Mouse (Mus musculus) cerebellum, postnatal 4 days (tissue): ENCODE measurements around the gene Mucl3.

Source experiments
- DNase-seq, 2 experiments: peaks; one replicate each; pipeline ENCODE4 v3.0.0; 2022; ENCODE audit warnings: low spot score in 2 of 2, mixed read lengths in 1 of 2

Mucl3 gene

GRCm38 (mm10) chr17:35635699-35636111, 7.8 kb downstream of the Mucl3 start:
- peak; percentile 52 to 77 for DNase-seq

GRCm38 (mm10) chr17:35635202-35635601, 8.3 kb downstream of the Mucl3 start:
- DNase-seq, result no peak

GRCm38 (mm10) chr17:35633992-35634391, 9.5 kb downstream of the Mucl3 start:
- peak in 1 of 2 experiments; percentile 24 for DNase-seq

GRCm38 (mm10) chr17:35626537-35626936, 17.0 kb downstream of the Mucl3 start, which contains the start of gene Gm9573:
Gene Gm9573, minus strand, starts transcription at chr17:35626637.
- no peak for DNase-seq

- DNase-seq, result no peak
Measured at GRCm38 (mm10) chr17:35617127-35617526, 26.4 kb downstream of the Mucl3 start.

GRCm38 (mm10) chr17:35601736-35602354, 41.6 kb downstream of the Mucl3 start:
- DNase-seq, result no peak

- DNase-seq, result no peak
Measured at GRCm38 (mm10) chr17:35601249-35601648, 42.2 kb downstream of the Mucl3 start, which contains the start of gene Sfta2. Gene Sfta2, plus strand, starts transcription at chr17:35601549.

- DNase-seq, result no peak
Measured at GRCm38 (mm10) chr17:35597399-35597798, 46.1 kb downstream of the Mucl3 start.

- no peak for DNase-seq
Measured at GRCm38 (mm10) chr17:35594456-35594855, 49.0 kb downstream of the Mucl3 start.

GRCm38 (mm10) chr17:35593786-35594185, 49.7 kb downstream of the Mucl3 start:
- DNase-seq, result no peak

GRCm38 (mm10) chr17:35592131-35592530, 51.4 kb downstream of the Mucl3 start:
- no peak for DNase-seq

- no peak for DNase-seq
Measured at GRCm38 (mm10) chr17:35591731-35592130, 51.8 kb downstream of the Mucl3 start.

GRCm38 (mm10) chr17:35591219-35591578, 52.3 kb downstream of the Mucl3 start:
- no peak for DNase-seq

GRCm38 (mm10) chr17:35590410-35591218, 52.9 kb downstream of the Mucl3 start:
- peak; percentile 75 to 87 for DNase-seq

GRCm38 (mm10) chr17:35588387-35588786, 55.1 kb downstream of the Mucl3 start:
- no peak for DNase-seq

GRCm38 (mm10) chr17:35587291-35587690, 56.2 kb downstream of the Mucl3 start:
- DNase-seq, result no peak
